Mouse (Mus musculus): ENCODE data around the gene Krtcap2.

The Krtcap2 gene

GRCm38 (mm10) chr3:89233562-89234110 lies 12.1 kb upstream of the Krtcap2 start:
- no peak for TF ChIP-seq POU5F1 (IDR thresholded peaks at IDR 0.05; ENCODE audit: borderline replicate concordance, low read length)
- TF ChIP-seq CTCF (conservative IDR thresholded peaks at IDR 0.05; ENCODE audit: low read length), result no peak
- TF ChIP-seq NANOG (IDR thresholded peaks at IDR 0.05; ENCODE audit: borderline replicate concordance, low read length), result no peak

DNA sequence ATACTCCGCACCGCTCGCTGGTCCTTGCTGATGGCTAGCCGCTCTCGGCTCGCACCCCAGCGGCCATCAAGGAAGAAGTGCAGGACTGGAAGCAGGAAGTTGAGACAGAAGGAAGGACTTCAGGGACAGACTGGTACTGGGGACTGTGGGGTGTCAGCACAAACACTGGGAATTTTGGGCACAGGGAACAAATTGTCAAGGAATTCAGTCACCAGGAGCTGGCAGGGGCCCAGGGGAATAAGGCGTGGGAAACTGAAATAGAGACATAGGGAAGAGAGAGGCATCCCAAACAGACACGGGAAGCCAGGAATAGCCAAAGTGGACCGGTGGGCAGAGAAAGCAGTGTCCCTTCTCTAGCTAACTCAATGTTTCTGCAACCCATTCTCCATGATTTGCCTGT lies 9.2 kb upstream of the Krtcap2 start:
- Histone ChIP-seq H3K9me3 (ENCODE audit: low read length) (no peaks in the 10 kb centered on the region), H3K27me3 (ENCODE audit: insufficient read depth, low read length) (peaks cover 64% of the 10 kb centered on the region), H3K4me3 (replicated peaks; ENCODE audit: low read length) (peak overlapping the region; percentile 20; the same call in 1 of the 2 replicates), H3K36me3 (ENCODE audit: insufficient read depth, low read length) (no peaks in the 10 kb centered on the region), H3K4me1 (replicated peaks; ENCODE audit: low read depth, low read length) (peaks cover 73% of the 10 kb centered on the region)
- TF ChIP-seq NANOG (IDR thresholded peaks at IDR 0.05; ENCODE audit: borderline replicate concordance, low read length) (no peak), POU5F1 (IDR thresholded peaks at IDR 0.05; ENCODE audit: borderline replicate concordance, low read length) (no peak), CTCF (conservative IDR thresholded peaks at IDR 0.05; ENCODE audit: low read length) (no peak)

More at GRCm38 (mm10) chr3:89233562-89234110, 12.1 kb upstream of the Krtcap2 start:
- Histone ChIP-seq H3K36me3 (ENCODE audit: insufficient read depth, low read length) (no peaks in the 10 kb centered on the region), H3K27me3 (ENCODE audit: insufficient read depth, low read length) (peaks cover 61% of the 10 kb centered on the region), H3K9me3 (ENCODE audit: low read length) (no peaks in the 10 kb centered on the region), H3K4me1 (replicated peaks; ENCODE audit: low read depth, low read length) (peaks cover 87% of the 10 kb centered on the region), H3K4me3 (replicated peaks; ENCODE audit: low read length) (no peak overlapping the region)

DNA sequence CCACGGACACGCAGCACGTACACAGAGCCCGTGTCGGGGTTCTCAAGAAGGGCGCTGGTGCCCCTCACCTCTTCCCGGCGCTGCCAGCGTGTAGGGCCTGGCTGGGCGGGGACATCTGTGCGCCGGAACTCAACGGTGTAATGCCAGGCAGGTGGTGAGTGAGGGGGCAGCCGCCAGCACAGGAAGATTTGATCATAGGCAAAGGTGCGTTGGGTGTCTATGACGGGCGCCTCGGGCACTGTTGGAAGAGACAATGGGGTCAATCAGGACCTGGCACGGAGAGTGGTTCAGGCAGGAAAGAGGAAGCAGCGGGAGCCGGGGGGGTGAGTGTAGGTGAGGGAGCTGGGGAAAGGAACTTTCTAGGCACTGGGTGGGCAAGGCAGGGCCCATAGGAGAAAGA lies 8.1 kb upstream of the Krtcap2 start:
- peak overlapping the region; percentile 60 for H3K4me3 ChIP-seq (replicated peaks; ENCODE audit: low read length)
- no peaks in the 10 kb centered on the region; the same call in 1 of the 2 replicates for H3K36me3 ChIP-seq (ENCODE audit: insufficient read depth, low read length)
- TF ChIP-seq NANOG (IDR thresholded peaks at IDR 0.05; ENCODE audit: borderline replicate concordance, low read length) (no peak), POU5F1 (IDR thresholded peaks at IDR 0.05; ENCODE audit: borderline replicate concordance, low read length) (no peak), CTCF (conservative IDR thresholded peaks at IDR 0.05; ENCODE audit: low read length) (no peak)
- no peaks in the 10 kb centered on the region for H3K9me3 ChIP-seq (ENCODE audit: low read length)
- peaks cover 62% of the 10 kb centered on the region for H3K4me1 ChIP-seq (replicated peaks; ENCODE audit: low read depth, low read length)
- H3K27me3 ChIP-seq (ENCODE audit: insufficient read depth, low read length), result peaks cover 66% of the 10 kb centered on the region

- Histone ChIP-seq H3K9me3 (ENCODE audit: low read length) (no peaks in the 10 kb centered on the region), H3K36me3 (ENCODE audit: insufficient read depth, low read length) (no peaks in the 10 kb centered on the region; the same call in 1 of the 2 replicates), H3K4me1 (replicated peaks; ENCODE audit: low read depth, low read length) (peaks cover 58% of the 10 kb centered on the region), H3K4me3 (replicated peaks; ENCODE audit: low read length) (peak overlapping the region; percentile 60), H3K27me3 (ENCODE audit: insufficient read depth, low read length) (peaks cover 66% of the 10 kb centered on the region)
- TF ChIP-seq NANOG (IDR thresholded peaks at IDR 0.05; ENCODE audit: borderline replicate concordance, low read length) (no peak), POU5F1 (IDR thresholded peaks at IDR 0.05; ENCODE audit: borderline replicate concordance, low read length) (no peak), CTCF (conservative IDR thresholded peaks at IDR 0.05; ENCODE audit: low read length) (no peak)
Measured at GRCm38 (mm10) chr3:89238494-89238893, 7.3 kb upstream of the Krtcap2 start.

DNA sequence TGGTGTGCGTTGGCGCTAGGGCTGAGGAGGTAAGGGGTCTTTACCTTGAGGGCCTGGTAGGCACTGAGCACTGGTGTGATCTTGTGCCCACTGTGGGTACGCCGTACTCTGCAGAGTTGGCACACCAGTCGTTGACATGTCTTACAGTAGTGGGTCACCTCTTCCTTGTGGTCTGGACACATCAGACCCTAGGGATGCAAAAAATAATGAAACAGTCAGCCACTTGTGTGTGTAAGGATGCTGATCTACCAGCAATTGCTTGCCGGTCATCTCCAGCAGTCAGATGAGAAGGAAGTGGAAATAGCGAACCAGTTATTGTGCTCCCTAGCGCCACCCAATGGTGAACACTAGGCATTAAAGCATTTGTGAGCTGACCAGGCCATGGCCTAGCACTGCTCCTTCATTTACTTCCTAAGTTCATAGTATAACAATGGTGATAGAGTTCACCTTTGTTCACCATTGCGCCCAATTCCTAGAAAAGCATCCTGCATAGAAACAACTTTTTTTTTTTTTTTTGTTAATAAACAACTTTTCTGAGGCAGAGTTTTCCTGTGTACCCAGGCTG lies 3.4 kb upstream of the Krtcap2 start:
- Histone ChIP-seq H3K36me3 (ENCODE audit: insufficient read depth, low read length) (peaks cover under 1% of the 10 kb centered on the region; the same call in 1 of the 2 replicates), H3K9me3 (ENCODE audit: low read length) (no peaks in the 10 kb centered on the region), H3K4me3 (replicated peaks; ENCODE audit: low read length) (no peak overlapping the region), H3K27me3 (ENCODE audit: insufficient read depth, low read length) (peaks cover 61% of the 10 kb centered on the region), H3K4me1 (replicated peaks; ENCODE audit: low read depth, low read length) (peaks cover 57% of the 10 kb centered on the region)
- peak; percentile 69 for TF ChIP-seq CTCF (conservative IDR thresholded peaks at IDR 0.05; ENCODE audit: low read length)
- no peak for TF ChIP-seq NANOG (IDR thresholded peaks at IDR 0.05; ENCODE audit: borderline replicate concordance, low read length)

DNA sequence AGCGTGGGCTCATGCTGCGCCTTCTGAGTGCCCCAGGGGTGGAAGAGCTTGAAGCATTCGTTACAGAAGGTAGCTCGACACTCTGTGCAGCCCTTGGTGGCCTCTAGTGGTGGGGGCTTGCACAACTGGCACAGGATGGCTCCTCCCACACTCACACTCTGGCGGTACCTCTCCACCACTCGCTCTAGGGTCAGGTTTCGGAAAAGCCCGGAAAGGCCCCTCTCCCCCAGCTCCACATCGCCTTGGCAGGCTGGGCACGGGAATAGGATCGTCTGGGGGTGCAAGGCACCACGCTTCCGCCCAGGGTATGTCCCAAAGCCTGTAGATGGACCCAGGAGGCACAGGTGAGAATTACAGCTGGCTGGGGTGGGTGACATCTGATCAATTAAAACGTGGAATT lies 2.2 kb upstream of the Krtcap2 start:
- Histone ChIP-seq H3K4me3 (replicated peaks; ENCODE audit: low read length) (peak overlapping the region; percentile 65), H3K9me3 (ENCODE audit: low read length) (no peaks in the 10 kb centered on the region), H3K27me3 (ENCODE audit: insufficient read depth, low read length) (peaks cover 49% of the 10 kb centered on the region), H3K4me1 (replicated peaks; ENCODE audit: low read depth, low read length) (peaks cover 56% of the 10 kb centered on the region), H3K36me3 (ENCODE audit: insufficient read depth, low read length) (peaks cover 13% of the 10 kb centered on the region)
- TF ChIP-seq POU5F1 (IDR thresholded peaks at IDR 0.05; ENCODE audit: borderline replicate concordance, low read length) (no peak), NANOG (IDR thresholded peaks at IDR 0.05; ENCODE audit: borderline replicate concordance, low read length) (no peak), CTCF (conservative IDR thresholded peaks at IDR 0.05; ENCODE audit: low read length) (no peak; the same call in none of the 2 replicates)

DNA sequence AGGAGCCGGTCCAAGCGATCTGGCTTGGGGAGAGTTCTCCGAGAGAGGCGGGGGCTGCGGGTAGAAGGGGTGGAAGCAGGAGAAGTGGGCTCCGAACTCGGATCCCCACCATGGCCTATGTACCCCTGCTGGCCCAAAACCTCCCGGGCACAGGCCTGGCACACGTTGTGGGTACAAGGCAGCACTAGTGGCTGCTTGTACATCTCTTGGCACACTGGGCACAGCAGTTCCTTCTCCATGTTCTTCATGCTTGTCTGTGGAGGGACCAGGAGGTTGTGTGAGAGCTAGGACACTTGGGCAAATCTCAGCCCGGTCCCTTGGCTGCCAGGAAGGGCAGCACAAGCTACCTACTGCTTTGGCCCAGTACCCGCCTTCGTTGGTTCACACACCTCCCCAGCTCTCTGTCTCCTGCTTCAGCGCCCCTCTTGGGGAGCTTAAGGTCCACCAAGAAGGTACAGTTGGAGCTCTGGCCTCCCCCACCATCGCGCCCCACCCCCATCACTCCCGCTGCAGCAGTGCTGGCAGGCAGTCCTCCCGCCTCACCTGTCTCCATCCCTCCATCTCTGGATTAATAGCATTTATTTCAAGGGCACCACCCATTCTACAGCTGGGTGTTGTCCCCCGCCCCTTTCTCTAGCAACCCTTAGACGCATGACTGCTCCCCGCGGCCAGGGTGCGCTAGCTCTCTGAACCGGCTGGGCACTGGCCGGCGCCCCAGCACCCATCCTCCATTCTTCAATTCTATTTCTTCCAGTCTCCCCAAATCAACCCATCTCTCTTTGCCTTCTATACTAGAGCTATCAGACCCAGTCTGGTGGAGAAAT lies 1.4 kb upstream of the Krtcap2 start:
- Histone ChIP-seq H3K9me3 (ENCODE audit: low read length) (no peaks in the 10 kb centered on the region), H3K36me3 (ENCODE audit: insufficient read depth, low read length) (peaks cover 20% of the 10 kb centered on the region), H3K4me3 (replicated peaks; ENCODE audit: low read length) (peak overlapping the region; percentile 65), H3K27me3 (ENCODE audit: insufficient read depth, low read length) (peaks cover 42% of the 10 kb centered on the region), H3K4me1 (replicated peaks; ENCODE audit: low read depth, low read length) (peaks cover 52% of the 10 kb centered on the region)
- no peak for TF ChIP-seq NANOG (IDR thresholded peaks at IDR 0.05; ENCODE audit: borderline replicate concordance, low read length)
- no peak for TF ChIP-seq CTCF (conservative IDR thresholded peaks at IDR 0.05; ENCODE audit: low read length)
- TF ChIP-seq POU5F1 (IDR thresholded peaks at IDR 0.05; ENCODE audit: borderline replicate concordance, low read length), result no peak

DNA sequence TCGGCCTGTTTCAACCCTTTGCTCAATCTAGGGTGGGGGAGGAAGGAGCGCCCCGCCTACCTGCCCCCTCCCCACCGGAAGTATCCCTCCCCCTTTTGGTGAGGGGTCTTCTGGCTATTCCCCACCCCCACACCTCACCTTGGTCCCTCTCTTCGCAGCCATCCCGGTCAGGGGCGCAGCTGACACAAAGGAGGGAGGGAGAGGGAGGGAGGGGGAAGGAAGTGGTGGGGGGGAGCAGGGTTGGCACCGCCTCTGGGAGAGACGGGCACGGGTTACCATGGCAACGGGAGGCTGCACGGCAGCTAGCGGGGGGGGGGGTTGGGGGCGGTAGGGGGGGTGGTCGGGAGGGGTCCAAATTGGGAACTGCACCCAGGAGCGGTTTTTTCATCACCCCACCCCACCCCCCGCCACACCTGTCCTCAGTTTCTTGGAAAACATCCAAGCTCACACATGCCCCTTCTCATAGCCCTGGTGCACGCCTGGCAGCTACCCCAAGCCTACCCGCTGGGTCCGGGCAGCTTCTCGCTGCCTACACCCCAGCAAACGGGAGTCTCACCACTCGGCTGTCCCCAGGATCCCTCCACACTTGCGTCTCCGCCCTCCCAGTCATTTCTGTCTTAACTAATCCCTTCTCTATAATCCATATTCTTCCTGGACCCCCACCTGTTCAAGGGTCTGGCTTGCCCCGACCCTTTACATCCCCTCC lies 631 bp upstream of the Krtcap2 start:
- H3K4me1 ChIP-seq (replicated peaks; ENCODE audit: low read depth, low read length), result peaks cover 59% of the 10 kb centered on the region
- TF ChIP-seq NANOG (IDR thresholded peaks at IDR 0.05; ENCODE audit: borderline replicate concordance, low read length), result no peak
- no peak for TF ChIP-seq POU5F1 (IDR thresholded peaks at IDR 0.05; ENCODE audit: borderline replicate concordance, low read length)
- no peak for TF ChIP-seq CTCF (conservative IDR thresholded peaks at IDR 0.05; ENCODE audit: low read length)
- peaks cover 24% of the 10 kb centered on the region for H3K36me3 ChIP-seq (ENCODE audit: insufficient read depth, low read length)
- H3K9me3 ChIP-seq (ENCODE audit: low read length), result no peaks in the 10 kb centered on the region
- H3K27me3 ChIP-seq (ENCODE audit: insufficient read depth, low read length), result peaks cover 35% of the 10 kb centered on the region
- peak overlapping the region; percentile 90 for H3K4me3 ChIP-seq (replicated peaks; ENCODE audit: low read length)

All from E14TG2a.4 (cell line).